Mouse (Mus musculus): Measurements from ENCODE around the gene Taar7a. TPM values are rescaled to one million over a fixed set of nuclear protein-coding genes. Genes with fewer than 3 reads are reported as not detected.

Taar7a gene
- polyA plus RNA-seq (2015; fragmentation: Nextera tagmentation; extraction: Ambion mirVana), result not detected in 2 replicates

GRCm38 (mm10) chr10:23993381-23993780, at the start of gene Taar7a:
TSS of gene Taar7a (minus strand) at chr10:23993481.
- WGBS, result 87% methylated on average over 3 of the region's 3 CpGs
- ATAC-seq (ENCODE audit: low FRiP score), result no peak

GRCm38 (mm10) chr10:24040120-24040869, 47.0 kb upstream of the Taar7a start:
- Histone ChIP-seq H3K4me2 (no peak overlapping the region), H3K4me1 (no peaks in the 10 kb centered on the region), H3K27ac (replicated peaks) (no peak overlapping the region), H3K9ac (replicated peaks) (no peak overlapping the region), H3K4me3 (replicated peaks) (no peak overlapping the region), H3K9me3 (replicated peaks) (no peaks in the 10 kb centered on the region), H3K36me3 (no peaks in the 10 kb centered on the region), H3K27me3 (replicated peaks) (no peaks in the 10 kb centered on the region)
- ATAC-seq (ENCODE audit: low FRiP score), result no peak
- 75% methylated on average over 2 of the region's 2 CpGs for WGBS

More at GRCm38 (mm10) chr10:23993381-23993780, at the start of gene Taar7a:
- Histone ChIP-seq H3K36me3 (no peaks in the 10 kb centered on the region), H3K9ac (replicated peaks) (no peak within 1 kb of the TSS), H3K27ac (replicated peaks) (no peak within 1 kb of the TSS), H3K4me3 (replicated peaks) (no peak within 1 kb of the TSS), H3K9me3 (replicated peaks) (no peaks in the 10 kb centered on the region), H3K4me1 (no peaks in the 10 kb centered on the region), H3K27me3 (replicated peaks) (no peaks in the 10 kb centered on the region), H3K4me2 (no peak within 1 kb of the TSS)

DNA sequence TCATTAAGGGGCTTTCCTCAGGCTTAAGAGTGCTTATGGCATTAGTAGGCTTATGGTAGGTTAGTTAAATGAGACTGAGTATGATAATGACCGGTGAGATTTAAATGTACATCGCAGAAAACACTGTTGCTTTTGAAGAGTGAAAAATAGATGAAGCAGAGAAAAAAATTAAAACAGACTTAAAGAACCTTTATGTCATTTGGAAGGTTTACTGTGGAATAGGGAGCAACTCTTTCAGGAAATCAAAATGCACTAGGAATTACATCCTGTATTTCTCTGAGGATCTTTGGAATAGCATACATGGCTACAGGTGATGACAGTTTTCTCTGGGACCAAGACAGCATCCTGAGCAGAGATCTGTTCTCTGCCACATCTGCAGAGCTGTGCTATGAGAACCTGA, 44.0 kb upstream of the Taar7a start, which contains the start of gene Taar7e:
TSS of gene Taar7e (plus strand) at position 301 of the 400 bp plus-strand sequence.
- no peak within 1 kb of the TSS for H3K9ac ChIP-seq (replicated peaks)
- H3K4me2 ChIP-seq, result no peak within 1 kb of the TSS
- no peaks in the 10 kb centered on the region for H3K9me3 ChIP-seq (replicated peaks)
- H3K27me3 ChIP-seq (replicated peaks), result no peaks in the 10 kb centered on the region
- no peak for ATAC-seq (ENCODE audit: low FRiP score)
- no peak within 1 kb of the TSS for H3K27ac ChIP-seq (replicated peaks)
- H3K4me3 ChIP-seq (replicated peaks), result no peak within 1 kb of the TSS
- no peaks in the 10 kb centered on the region for H3K4me1 ChIP-seq
- WGBS, result 94% methylated on average over 2 of the region's 2 CpGs
- H3K36me3 ChIP-seq, result no peaks in the 10 kb centered on the region

DNA sequence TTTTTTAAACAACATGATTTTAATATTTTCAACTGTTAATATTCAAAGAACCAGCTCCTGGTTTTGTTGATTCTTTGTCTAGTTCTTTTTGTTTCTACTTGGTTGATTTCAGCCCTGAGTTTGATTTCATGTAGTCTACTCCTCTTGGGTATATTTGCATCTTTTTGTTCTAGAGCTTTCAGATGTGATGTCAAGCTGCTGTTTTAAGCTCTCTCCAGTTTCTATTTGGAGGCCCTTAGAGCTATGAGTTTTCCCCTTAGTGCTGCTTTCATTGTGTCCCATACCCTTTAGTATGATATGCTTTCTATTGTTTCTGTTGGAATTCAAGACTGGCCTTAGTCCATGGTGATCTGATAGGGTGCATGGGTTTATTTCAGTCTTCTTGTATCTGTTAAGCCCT, 38.1 kb upstream of the Taar7a start:
- Histone ChIP-seq H3K9ac (replicated peaks) (no peak overlapping the region), H3K9me3 (replicated peaks) (no peaks in the 10 kb centered on the region), H3K36me3 (no peaks in the 10 kb centered on the region), H3K4me1 (no peaks in the 10 kb centered on the region), H3K27me3 (replicated peaks) (no peaks in the 10 kb centered on the region), H3K4me3 (replicated peaks) (no peak overlapping the region), H3K4me2 (no peak overlapping the region), H3K27ac (replicated peaks) (no peak overlapping the region)
- no peak for ATAC-seq (ENCODE audit: low FRiP score)

- Histone ChIP-seq H3K36me3 (no peaks in the 10 kb centered on the region), H3K9me3 (replicated peaks) (no peaks in the 10 kb centered on the region), H3K4me3 (replicated peaks) (no peak within 1 kb of the TSS), H3K4me2 (no peak within 1 kb of the TSS), H3K9ac (replicated peaks) (no peak within 1 kb of the TSS), H3K27ac (replicated peaks) (no peak within 1 kb of the TSS), H3K4me1 (no peaks in the 10 kb centered on the region), H3K27me3 (replicated peaks) (no peaks in the 10 kb centered on the region)
- no peak for ATAC-seq (ENCODE audit: low FRiP score)
These were observed 33.6 kb upstream of the Taar7a start, which contains the start of gene Taar7d for GRCm38 (mm10) chr10:24026922-24027321. TSS of gene Taar7d (plus strand) at chr10:24027222.

DNA sequence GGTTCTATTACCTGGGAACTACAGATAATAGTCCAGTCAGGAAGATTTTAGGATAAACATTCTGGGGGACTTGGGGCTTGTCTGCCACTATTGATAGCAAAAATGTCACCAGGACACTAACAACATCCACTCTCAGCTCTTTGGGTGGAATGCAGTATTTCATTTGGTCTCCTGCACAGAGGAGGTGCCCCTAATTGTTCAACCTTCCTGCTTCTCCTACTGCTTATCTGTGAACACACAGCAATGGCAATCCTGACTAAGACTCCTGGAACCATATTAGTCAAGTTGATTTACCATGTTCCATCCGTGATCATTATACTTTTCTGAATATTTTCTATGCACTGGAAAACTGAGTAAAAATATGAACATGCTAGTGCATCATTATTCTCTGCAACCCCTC, 14.9 kb upstream of the Taar7a start:
- Histone ChIP-seq H3K9me3 (replicated peaks) (no peaks in the 10 kb centered on the region), H3K4me1 (no peaks in the 10 kb centered on the region), H3K4me3 (replicated peaks) (no peak overlapping the region), H3K27me3 (replicated peaks) (no peaks in the 10 kb centered on the region), H3K9ac (replicated peaks) (no peak overlapping the region), H3K36me3 (no peaks in the 10 kb centered on the region), H3K4me2 (no peak overlapping the region), H3K27ac (replicated peaks) (no peak overlapping the region)
- WGBS, result 79% methylated on average over 1 of the region's 1 CpGs
- no peak for ATAC-seq (ENCODE audit: low FRiP score)

DNA sequence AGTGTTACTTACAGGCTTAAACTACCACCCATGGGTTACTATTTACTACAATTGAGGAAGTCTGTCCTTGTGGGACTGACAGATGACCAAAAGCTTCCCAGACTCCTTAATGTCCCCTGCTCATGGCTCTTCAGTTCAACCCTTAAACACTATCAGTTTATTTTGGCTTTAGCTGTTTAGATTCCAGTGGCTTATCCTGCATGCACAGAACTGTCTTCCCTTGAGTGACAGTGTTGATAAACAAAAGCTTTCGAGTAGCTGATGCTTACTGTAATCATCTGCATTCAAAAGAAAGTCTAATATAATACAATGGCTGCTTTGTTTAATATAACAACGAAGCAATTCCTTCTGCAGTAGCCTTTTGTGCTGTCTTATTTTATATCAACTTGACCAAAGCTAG, 13.8 kb upstream of the Taar7a start:
- H3K36me3 ChIP-seq, result no peaks in the 10 kb centered on the region
- H3K9ac ChIP-seq (replicated peaks), result no peak overlapping the region
- no peak for ATAC-seq (ENCODE audit: low FRiP score)
- H3K4me2 ChIP-seq, result no peak overlapping the region
- no peaks in the 10 kb centered on the region for H3K27me3 ChIP-seq (replicated peaks)
- H3K9me3 ChIP-seq (replicated peaks), result no peaks in the 10 kb centered on the region
- H3K4me3 ChIP-seq (replicated peaks), result no peak overlapping the region
- H3K27ac ChIP-seq (replicated peaks), result no peak overlapping the region
- WGBS, result 69% methylated on average over 2 of the region's 2 CpGs
- H3K4me1 ChIP-seq, result no peaks in the 10 kb centered on the region

DNA sequence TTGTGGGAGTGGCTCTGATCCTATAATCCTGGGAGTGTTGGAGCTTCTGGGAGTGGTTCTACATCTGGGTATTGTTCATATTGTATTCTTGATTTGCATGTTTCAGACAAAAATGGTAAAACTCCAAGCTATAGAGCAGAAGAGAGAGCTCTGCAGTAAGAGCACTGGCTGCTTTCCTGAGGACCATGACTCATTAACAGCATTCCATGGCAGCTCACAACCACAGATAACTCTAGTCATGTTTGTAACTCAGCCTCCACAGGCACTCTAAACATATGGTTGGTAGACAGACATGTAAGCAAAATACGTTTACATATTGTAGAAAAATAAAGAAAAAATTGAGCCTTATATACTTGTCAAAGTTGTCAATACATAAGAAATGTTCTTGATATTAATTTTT, 13.2 kb upstream of the Taar7a start:
- Histone ChIP-seq H3K36me3 (no peaks in the 10 kb centered on the region), H3K27ac (replicated peaks) (no peak overlapping the region), H3K9ac (replicated peaks) (no peak overlapping the region), H3K9me3 (replicated peaks) (no peaks in the 10 kb centered on the region), H3K4me3 (replicated peaks) (no peak overlapping the region), H3K4me1 (no peaks in the 10 kb centered on the region), H3K4me2 (no peak overlapping the region), H3K27me3 (replicated peaks) (no peaks in the 10 kb centered on the region)
- 80% methylated on average over 1 of the region's 1 CpGs for WGBS
- no peak for ATAC-seq (ENCODE audit: low FRiP score)

DNA sequence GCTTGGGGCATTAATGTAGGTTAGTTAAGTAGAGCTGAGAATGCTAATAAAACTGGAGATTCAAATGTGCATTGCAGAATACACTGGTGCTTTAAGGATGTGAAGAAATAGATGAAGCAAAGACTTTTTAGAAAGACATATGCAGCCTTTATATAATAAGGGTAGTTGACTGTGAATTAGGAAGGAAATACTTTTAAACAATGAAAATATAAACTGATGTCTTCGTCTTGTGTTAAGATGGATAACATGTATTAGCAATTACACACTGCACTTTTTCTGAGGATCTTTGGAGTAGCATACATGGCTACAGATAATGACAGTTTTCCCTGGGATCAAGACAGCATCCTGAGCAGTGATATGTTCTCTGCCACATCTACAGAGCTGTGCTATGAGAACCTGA, 6.4 kb upstream of the Taar7a start, which contains the start of gene Taar7b:
TSS of gene Taar7b (plus strand) at position 301 of the 400 bp plus-strand sequence.
- Histone ChIP-seq H3K9ac (replicated peaks) (no peak within 1 kb of the TSS), H3K4me3 (replicated peaks) (no peak within 1 kb of the TSS), H3K4me1 (no peaks in the 10 kb centered on the region), H3K27ac (replicated peaks) (no peak within 1 kb of the TSS), H3K27me3 (replicated peaks) (no peaks in the 10 kb centered on the region), H3K9me3 (replicated peaks) (no peaks in the 10 kb centered on the region), H3K4me2 (no peak within 1 kb of the TSS), H3K36me3 (no peaks in the 10 kb centered on the region)
- WGBS, result 84% methylated on average over 1 of the region's 1 CpGs
- ATAC-seq (ENCODE audit: low FRiP score), result no peak

DNA sequence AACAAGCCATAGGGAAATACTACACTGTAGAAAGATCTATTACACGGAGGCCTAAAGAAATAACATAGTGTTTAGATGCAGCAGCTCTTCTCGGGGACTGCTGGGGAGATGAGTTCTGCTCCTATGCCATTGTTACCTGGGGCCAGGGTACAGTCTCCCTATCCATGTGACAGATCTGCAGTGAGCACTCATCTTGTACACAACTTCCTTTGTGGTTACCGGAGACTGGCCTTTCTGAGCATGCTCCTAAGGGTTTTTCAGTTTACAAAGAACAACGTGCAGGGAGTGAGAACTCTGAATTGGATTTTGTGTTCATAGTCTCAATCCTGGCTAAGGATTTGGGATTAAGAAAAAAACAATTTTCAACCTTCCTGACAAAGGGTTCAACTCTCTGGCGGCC, 6.9 kb downstream of the Taar7a start:
- WGBS, result 81% methylated on average over 5 of the region's 5 CpGs
- Histone ChIP-seq H3K36me3 (no peaks in the 10 kb centered on the region), H3K4me3 (replicated peaks) (no peak overlapping the region), H3K9me3 (replicated peaks) (no peaks in the 10 kb centered on the region), H3K4me1 (no peaks in the 10 kb centered on the region), H3K9ac (replicated peaks) (no peak overlapping the region), H3K27ac (replicated peaks) (no peak overlapping the region), H3K4me2 (no peak overlapping the region), H3K27me3 (replicated peaks) (no peaks in the 10 kb centered on the region)
- ATAC-seq (ENCODE audit: low FRiP score), result no peak

GRCm38 (mm10) chr10:23985546-23985945, 7.7 kb downstream of the Taar7a start, which contains the start of gene Taar6:
TSS of gene Taar6 (minus strand) at chr10:23985646.
- Histone ChIP-seq H3K4me2 (no peak within 1 kb of the TSS), H3K36me3 (no peaks in the 10 kb centered on the region), H3K4me3 (replicated peaks) (no peak within 1 kb of the TSS), H3K4me1 (no peaks in the 10 kb centered on the region), H3K9ac (replicated peaks) (no peak within 1 kb of the TSS), H3K9me3 (replicated peaks) (no peaks in the 10 kb centered on the region), H3K27ac (replicated peaks) (no peak within 1 kb of the TSS), H3K27me3 (replicated peaks) (no peaks in the 10 kb centered on the region)
- no peak for ATAC-seq (ENCODE audit: low FRiP score)
- 79% methylated on average over 8 of the region's 8 CpGs for WGBS

GRCm38 (mm10) chr10:23978901-23979705, 14.2 kb downstream of the Taar7a start:
- no peak overlapping the region for H3K27ac ChIP-seq (replicated peaks)
- no peak overlapping the region for H3K4me2 ChIP-seq
- 41% methylated on average over 16 of the region's 16 CpGs for WGBS
- H3K9me3 ChIP-seq (replicated peaks), result no peaks in the 10 kb centered on the region
- H3K4me3 ChIP-seq (replicated peaks), result no peak overlapping the region
- H3K9ac ChIP-seq (replicated peaks), result no peak overlapping the region
- no peaks in the 10 kb centered on the region for H3K4me1 ChIP-seq
- H3K36me3 ChIP-seq, result no peaks in the 10 kb centered on the region
- ATAC-seq (ENCODE audit: low FRiP score), result peak; percentile 82
- no peaks in the 10 kb centered on the region for H3K27me3 ChIP-seq (replicated peaks)

Data from neural tube, embryonic 15.5 days (tissue).